Mouse (Mus musculus) embryonic facial prominence, embryonic 11.5 days (tissue): ENCODE data around the gene B4galnt4. TPM values are rescaled to one million over a fixed set of nuclear protein-coding genes. Genes with fewer than 3 reads are reported as not detected.

ENCODE experiments used
- ATAC-seq: fragments of 200-750 bp; cut with Nextera tagmentation; replicated peaks from 2 replicates; pipeline ENCODE4 v1.8.0; 2017; ENCODE audit warnings: low read depth; ENCODE audit not compliant: insufficient number of reproducible peaks, low FRiP score, low TSS enrichment
- DNase-seq: peaks from one replicate; pipeline ENCODE4 v3.0.0-alpha.2; 2015; ENCODE audit warnings: low spot score
- H3K27ac ChIP-seq: fragments of 300-500 bp; sonication (generic); replicated peaks from 2 replicates; pipeline ENCODE4 v1.5.1; 2014; ENCODE audit warnings: mild to moderate bottlenecking, low read depth, low read length, control low read depth
- H3K27me3 ChIP-seq: fragments of 300-500 bp; sonication (generic); 2 replicates; pipeline ENCODE4 v1.6.1; 2014; ENCODE audit warnings: mild to moderate bottlenecking, low read length, moderate library complexity, mixed read lengths; ENCODE audit not compliant: control insufficient read depth, insufficient read depth
- H3K36me3 ChIP-seq: fragments of 300-500 bp; sonication (generic); replicated peaks from 2 replicates; pipeline ENCODE4 v1.6.1; 2014; ENCODE audit warnings: low read depth, mild to moderate bottlenecking, low read length, moderate library complexity, mixed read lengths; ENCODE audit not compliant: control insufficient read depth, insufficient read depth
- H3K4me1 ChIP-seq: fragments of 300-500 bp; sonication (generic); 2 replicates; pipeline ENCODE4 v1.6.1; 2014; ENCODE audit warnings: low read length, mixed read lengths; ENCODE audit not compliant: control insufficient read depth, insufficient read depth
- H3K4me2 ChIP-seq: fragments of 300-500 bp; sonication (generic); 2 replicates; pipeline ENCODE4 v1.6.1; 2014; ENCODE audit warnings: low read depth, mild to moderate bottlenecking, control low read depth, low read length, moderate library complexity
- H3K4me3 ChIP-seq: fragments of 300-500 bp; sonication (generic); 2 replicates; pipeline ENCODE4 v1.5.1; 2014; ENCODE audit warnings: low read depth, low read length, control low read depth
- H3K9ac ChIP-seq: fragments of 300-500 bp; sonication (generic); replicated peaks from 2 replicates; pipeline ENCODE4 v1.6.1; 2014; ENCODE audit warnings: mild to moderate bottlenecking, control low read depth, low read length
- H3K9me3 ChIP-seq: fragments of 300-500 bp; sonication (generic); replicated peaks from 2 replicates; pipeline ENCODE4 v1.6.1; 2016; ENCODE audit warnings: mild to moderate bottlenecking, low read length, inconsistent platforms, mixed read lengths; ENCODE audit not compliant: control insufficient read depth
- WGBS: fragments of 180-500 bp; shearing (Covaris S2); extraction: QIAGEN DNeasy Blood & Tissue Kit; methylation state at CpG from one replicate; pipeline ENCODE4 v1.1.7; 2014; 5-methylcytosine and 5-hydroxymethylcytosine counted together
- polyA plus RNA-seq: library from polyadenylated mRNA; unstranded; fragments of >200 nt; fragmentation: Nextera tagmentation; extraction: Ambion mirVana; gene quantifications from 2 replicates; pipeline ENCODE4 v1.2.1, GENCODE M21; 2014

The B4galnt4 gene
- polyA plus RNA-seq, 1 experiment from 2014 or later = 15.8 TPM

- 80% methylated on average over 20 of the region's 21 CpGs for WGBS
- Histone ChIP-seq H3K9me3 (no peaks in the 10 kb centered on the region), H3K4me2 (no peak overlapping the region), H3K4me1 (no peaks in the 10 kb centered on the region; the same call in 1 of the 2 replicates), H3K27ac (no peak overlapping the region), H3K4me3 (no peak overlapping the region), H3K36me3 (no peaks in the 10 kb centered on the region), H3K9ac (no peak overlapping the region), H3K27me3 (no peaks in the 10 kb centered on the region)
- ATAC-seq (no peak), DNase-seq (no peak)
Observed at GRCm38 (mm10) chr7:141038090-141039032, 22.5 kb upstream of the B4galnt4 start.

GRCm38 (mm10) chr7:141039386-141040107 is 21.4 kb upstream of the B4galnt4 start:
- 87% methylated on average over 4 of the region's 4 CpGs for WGBS
- H3K27me3 ChIP-seq = no peaks in the 10 kb centered on the region
- H3K36me3 ChIP-seq = no peaks in the 10 kb centered on the region
- H3K9ac ChIP-seq = no peak overlapping the region
- no peak for DNase-seq
- no peaks in the 10 kb centered on the region; the same call in 1 of the 2 replicates for H3K4me1 ChIP-seq
- H3K9me3 ChIP-seq = no peaks in the 10 kb centered on the region
- H3K4me2 ChIP-seq = no peak overlapping the region
- ATAC-seq = no peak
- H3K4me3 ChIP-seq = no peak overlapping the region
- no peak overlapping the region for H3K27ac ChIP-seq

GRCm38 (mm10) chr7:141040867-141041606 is 19.9 kb upstream of the B4galnt4 start:
- no peaks in the 10 kb centered on the region for H3K9me3 ChIP-seq
- ATAC-seq = no peak
- H3K4me3 ChIP-seq = no peak overlapping the region
- H3K27ac ChIP-seq = peak overlapping the region; percentile 2; the same call in 1 of the 2 replicates
- H3K4me2 ChIP-seq = no peak overlapping the region; the same call in 1 of the 2 replicates
- H3K36me3 ChIP-seq = no peaks in the 10 kb centered on the region
- H3K4me1 ChIP-seq = no peaks in the 10 kb centered on the region; the same call in 1 of the 2 replicates
- no peak overlapping the region; the same call in 1 of the 2 replicates for H3K9ac ChIP-seq
- 38% methylated on average over 6 of the region's 9 CpGs for WGBS
- H3K27me3 ChIP-seq = no peaks in the 10 kb centered on the region
- DNase-seq = no peak

- DNase-seq (peak; percentile 32), ATAC-seq (no peak)
- Histone ChIP-seq H3K9me3 (no peaks in the 10 kb centered on the region), H3K36me3 (no peaks in the 10 kb centered on the region), H3K4me3 (no peak overlapping the region), H3K4me1 (no peaks in the 10 kb centered on the region; the same call in 1 of the 2 replicates), H3K4me2 (no peak overlapping the region), H3K9ac (no peak overlapping the region), H3K27ac (peak overlapping the region; percentile 2; the same call in 1 of the 2 replicates), H3K27me3 (no peaks in the 10 kb centered on the region)
- 30% methylated on average over 5 of the region's 5 CpGs for WGBS
Observed at GRCm38 (mm10) chr7:141041661-141042060, 19.2 kb upstream of the B4galnt4 start.

- Histone ChIP-seq H3K9ac (no peak overlapping the region), H3K4me1 (no peaks in the 10 kb centered on the region; the same call in 1 of the 2 replicates), H3K27me3 (no peaks in the 10 kb centered on the region), H3K4me3 (no peak overlapping the region), H3K9me3 (no peaks in the 10 kb centered on the region), H3K27ac (no peak overlapping the region), H3K4me2 (no peak overlapping the region), H3K36me3 (no peaks in the 10 kb centered on the region)
- WGBS = 44% methylated on average over 4 of the region's 4 CpGs
- DNase-seq (no peak), ATAC-seq (no peak)
Observed at GRCm38 (mm10) chr7:141042539-141042938, 18.4 kb upstream of the B4galnt4 start.

GRCm38 (mm10) chr7:141046931-141047580 is 13.8 kb upstream of the B4galnt4 start:
- ATAC-seq = no peak
- H3K9ac ChIP-seq = 0 out of 2 replicates have a peak overlapping the region, but pooled peaks have one; percentile 9
- no peak for DNase-seq
- 73% methylated on average over 6 of the region's 6 CpGs for WGBS
- no peaks in the 10 kb centered on the region; the same call in none of the 2 replicates for H3K4me1 ChIP-seq
- H3K9me3 ChIP-seq = no peaks in the 10 kb centered on the region
- no peaks in the 10 kb centered on the region for H3K36me3 ChIP-seq
- no peak overlapping the region for H3K27ac ChIP-seq
- H3K4me3 ChIP-seq = no peak overlapping the region; the same call in 1 of the 2 replicates
- no peak overlapping the region for H3K4me2 ChIP-seq
- no peaks in the 10 kb centered on the region for H3K27me3 ChIP-seq

GRCm38 (mm10) chr7:141047581-141048225 is 13.2 kb upstream of the B4galnt4 start:
- H3K4me3 ChIP-seq = peak overlapping the region; percentile 30
- no peak overlapping the region for H3K27ac ChIP-seq
- H3K36me3 ChIP-seq = no peaks in the 10 kb centered on the region
- ATAC-seq (peak; percentile 72), DNase-seq (no peak)
- H3K4me1 ChIP-seq = no peaks in the 10 kb centered on the region; the same call in none of the 2 replicates
- peak overlapping the region; percentile 39 for H3K9ac ChIP-seq
- no peaks in the 10 kb centered on the region for H3K9me3 ChIP-seq
- WGBS = 3% methylated on average over 16 of the region's 19 CpGs
- peak overlapping the region; percentile 82 for H3K4me2 ChIP-seq
- H3K27me3 ChIP-seq = no peaks in the 10 kb centered on the region
